9 mouse cellular contexts compared by ENCODE assay signal in the genomic region with DNA sequence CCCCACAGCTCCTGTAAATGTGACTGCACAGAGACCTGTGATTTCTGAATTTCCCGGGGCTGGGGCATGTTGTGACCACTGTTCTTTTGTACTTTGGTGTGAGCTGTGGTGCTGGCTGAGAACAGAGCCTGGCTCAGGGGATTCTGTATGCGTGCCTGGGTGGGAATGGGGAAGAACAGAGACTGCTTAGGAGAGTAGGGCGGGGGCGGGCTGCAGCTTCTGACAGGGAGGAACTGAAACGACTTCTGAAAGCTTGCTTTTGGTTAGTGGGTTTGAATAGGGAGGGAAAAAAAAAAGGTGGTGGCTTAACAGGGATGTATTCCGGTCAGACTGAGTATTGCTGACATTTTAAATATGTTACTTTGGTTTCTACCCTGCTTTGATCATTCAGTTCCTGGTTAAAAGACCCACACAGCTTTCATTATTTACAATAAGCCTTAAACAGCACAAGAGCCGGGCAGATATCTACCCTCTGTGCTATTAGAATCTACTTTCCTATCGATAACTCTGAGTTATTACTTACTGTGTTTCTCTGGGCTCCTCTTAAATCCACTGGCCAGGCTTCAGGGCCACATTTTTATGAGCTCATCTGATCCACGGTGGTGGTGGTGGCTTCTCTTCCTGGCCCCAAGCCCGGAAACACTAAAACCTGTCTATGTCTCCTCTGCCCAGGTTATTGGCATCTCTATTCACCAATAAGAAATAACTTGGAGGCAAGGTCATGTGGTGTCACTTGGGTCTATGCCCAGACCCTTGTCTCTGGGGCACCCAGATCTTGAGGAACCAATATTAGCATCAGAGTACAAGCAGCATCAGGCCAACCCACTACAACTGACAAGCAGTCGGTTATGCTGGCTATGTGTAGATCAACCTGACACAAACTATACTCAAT. TPM values are rescaled to one million over a fixed set of nuclear protein-coding genes. Genes with fewer than 3 reads are reported as not detected.
DNase-seq lines count a peak whose midpoint lies in the region; ATAC-seq and TF ChIP-seq lines count a peak whose summit lies in the region.
"Had no signal": no experiment of that assay in that cellular context is flagged by ENCODE, and none has a peak within 500 bp of the region (broad histone marks: within the 10 kb centered on the region; RNA-seq: fewer than 3 reads in every experiment).

No protein-coding gene starts in this region.

- peak in 1 of 2 experiments; percentile 56; a peak in 1 of 4 replicates for TF ChIP-seq POLR2A in MEL (IDR thresholded peaks at IDR 0.05; ENCODE audit: control insufficient read depth in 1 of 2, insufficient read depth in 1 of 2, low read depth in 1 of 2, low read length in 2 of 2, poor library complexity in 1 of 2)
- TF ChIP-seq POLR2A in heart, adult 2 months (IDR thresholded peaks at IDR 0.05; ENCODE audit: insufficient read depth, low read depth, low read length) = peak; percentile 53

- H3K36me3 ChIP-seq in intestine, embryonic 14.5 days (ENCODE audit: control insufficient read depth, insufficient read depth, low read length) = no peaks in the 10 kb centered on the region
- H3K36me3 ChIP-seq in intestine, embryonic 15.5 days = no peaks in the 10 kb centered on the region
- peaks cover 0 to 9% of the 10 kb centered on the region in 2 experiments; a peak in 2 of 4 replicates for H3K36me3 ChIP-seq in MEL (ENCODE audit: control insufficient read depth in 1 of 2, insufficient read depth in 2 of 2, low read length in 2 of 2)
- peaks cover 4% of the 10 kb centered on the region for H3K36me3 ChIP-seq in heart, adult 2 months (ENCODE audit: control insufficient read depth, insufficient read depth, low read length)
- 0 out of 2 replicates have a peak, but pooled peaks cover 10% of the 10 kb centered on the region for H3K36me3 ChIP-seq in liver, embryonic 15.5 days (replicated peaks)
- no peaks in the 10 kb centered on the region for H3K36me3 ChIP-seq in hindbrain, embryonic 12.5 days

- H3K27me3 ChIP-seq in intestine, embryonic 14.5 days (replicated peaks; ENCODE audit: control insufficient read depth, insufficient read depth, low read length) = no peaks in the 10 kb centered on the region
- H3K27me3 ChIP-seq in intestine, embryonic 15.5 days (replicated peaks) = no peaks in the 10 kb centered on the region
- no peaks in the 10 kb centered on the region for H3K27me3 ChIP-seq in MEL (ENCODE audit: control insufficient read depth in 1 of 2, insufficient read depth in 2 of 2, low read length in 2 of 2)
- H3K27me3 ChIP-seq in heart, adult 2 months (ENCODE audit: control insufficient read depth, insufficient read depth, low read length) = no peaks in the 10 kb centered on the region
- H3K27me3 ChIP-seq in liver, embryonic 15.5 days = no peaks in the 10 kb centered on the region; the same call in 1 of the 2 replicates
- no peaks in the 10 kb centered on the region for H3K27me3 ChIP-seq in hindbrain, embryonic 12.5 days

- no peak for TF ChIP-seq CTCF in MEL (IDR thresholded peaks at IDR 0.05 in 2 of 3, conservative IDR thresholded peaks at IDR 0.05 in 1 of 3; ENCODE audit: control insufficient read depth in 1 of 3, insufficient read depth in 1 of 3, low read depth in 2 of 3, low read length in 3 of 3, poor library complexity in 1 of 3, severe bottlenecking in 1 of 3)
- TF ChIP-seq CTCF in heart, adult 2 months (IDR thresholded peaks at IDR 0.05) = no peak

- ATAC-seq in intestine, embryonic 14.5 days (replicated peaks; ENCODE audit: low FRiP score, low TSS enrichment, low read depth) = no peak
- ATAC-seq in intestine, embryonic 15.5 days = no peak
- no peak for ATAC-seq in liver, embryonic 15.5 days (ENCODE audit: insufficient read depth)
- no peak for ATAC-seq in hindbrain, embryonic 12.5 days (ENCODE audit: low FRiP score)

- H3K27ac ChIP-seq in intestine, embryonic 14.5 days (ENCODE audit: low read depth) = no peak overlapping the region
- no peak overlapping the region for H3K27ac ChIP-seq in intestine, embryonic 15.5 days
- peak overlapping the region; percentile 74 for H3K27ac ChIP-seq in MEL (ENCODE audit: control insufficient read depth, low read depth, low read length)
- peak overlapping the region; percentile 51 for H3K27ac ChIP-seq in heart, adult 2 months
- H3K27ac ChIP-seq in liver, embryonic 15.5 days (replicated peaks) = peak overlapping the region; percentile 55
- no peak overlapping the region for H3K27ac ChIP-seq in hindbrain, embryonic 12.5 days

- H3K4me2 ChIP-seq in intestine, embryonic 14.5 days (ENCODE audit: low read length) = no peak overlapping the region
- no peak overlapping the region for H3K4me2 ChIP-seq in intestine, embryonic 15.5 days (replicated peaks)
- no peak overlapping the region for H3K4me2 ChIP-seq in liver, embryonic 15.5 days
- H3K4me2 ChIP-seq in hindbrain, embryonic 12.5 days (replicated peaks) = no peak overlapping the region

- peak; percentile 43 for DNase-seq in intestine, embryonic 14.5 days (ENCODE audit: low spot score)
- DNase-seq in MEL (ENCODE audit: low read depth, low spot score) = peak; percentile 96
- DNase-seq in heart, adult 2 months = peak; percentile 41 to 64
- peak; percentile 54 to 59 for DNase-seq in thymus, postnatal 36 days
- no peak for DNase-seq in cerebellum, postnatal 25 days

- H3K9me3 ChIP-seq in intestine, embryonic 14.5 days (ENCODE audit: control insufficient read depth, low read length) = no peaks in the 10 kb centered on the region
- 0 out of 2 replicates have a peak, but pooled peaks cover 3% of the 10 kb centered on the region for H3K9me3 ChIP-seq in intestine, embryonic 15.5 days
- no peaks in the 10 kb centered on the region for H3K9me3 ChIP-seq in MEL (replicated peaks; ENCODE audit: insufficient read depth, low read length)
- H3K9me3 ChIP-seq in liver, embryonic 15.5 days (replicated peaks) = no peaks in the 10 kb centered on the region
- no peaks in the 10 kb centered on the region for H3K9me3 ChIP-seq in hindbrain, embryonic 12.5 days (replicated peaks)

- no peak overlapping the region for H3K4me3 ChIP-seq in intestine, embryonic 14.5 days (ENCODE audit: low read depth, low read length)
- H3K4me3 ChIP-seq in intestine, embryonic 15.5 days (replicated peaks) = no peak overlapping the region
- peak overlapping the region; percentile 70 to 95 for H3K4me3 ChIP-seq in MEL (ENCODE audit: control insufficient read depth in 1 of 2, insufficient read depth in 1 of 2, low read depth in 2 of 2, low read length in 2 of 2)
- peak overlapping the region; percentile 15 for H3K4me3 ChIP-seq in heart, adult 2 months
- H3K4me3 ChIP-seq in liver, embryonic 15.5 days (replicated peaks) = peak overlapping the region; percentile 40
- H3K4me3 ChIP-seq in hindbrain, embryonic 12.5 days = no peak overlapping the region

- TF ChIP-seq RAD21 in MEL (IDR thresholded peaks at IDR 0.05; ENCODE audit: low read depth, low read length) = no peak

- intact Hi-C loops in heart, adult 2 months (cut with DNase I) = no loop called here

- 55% methylated on average over 11 of the region's 11 CpGs for WGBS in intestine, embryonic 14.5 days
- 53% methylated on average over 11 of the region's 11 CpGs for WGBS in intestine, embryonic 15.5 days
- WGBS in heart, adult 2 months = 23% methylated on average over 11 of the region's 11 CpGs
- WGBS in liver, embryonic 15.5 days (ENCODE audit: insufficient replicate concordance) = 28% methylated on average over 11 of the region's 11 CpGs
- 48% methylated on average over 11 of the region's 11 CpGs for WGBS in hindbrain, embryonic 12.5 days

- H3K9ac ChIP-seq in intestine, embryonic 14.5 days (ENCODE audit: low read length) = no peak overlapping the region
- H3K9ac ChIP-seq in intestine, embryonic 15.5 days = no peak overlapping the region
- H3K9ac ChIP-seq in MEL (ENCODE audit: control insufficient read depth, low read depth, low read length, poor library complexity, severe bottlenecking) = peak overlapping the region; percentile 73
- H3K9ac ChIP-seq in heart, adult 2 months (ENCODE audit: low read depth, low read length) = peak overlapping the region; percentile 39
- H3K9ac ChIP-seq in liver, embryonic 15.5 days = no peak overlapping the region
- no peak overlapping the region for H3K9ac ChIP-seq in hindbrain, embryonic 12.5 days

- H3K4me1 ChIP-seq in intestine, embryonic 14.5 days (replicated peaks; ENCODE audit: control insufficient read depth, insufficient read depth, low read length) = no peaks in the 10 kb centered on the region
- 0 out of 2 replicates have a peak, but pooled peaks cover 2% of the 10 kb centered on the region for H3K4me1 ChIP-seq in intestine, embryonic 15.5 days (replicated peaks)
- H3K4me1 ChIP-seq in MEL (ENCODE audit: control insufficient read depth in 1 of 2, insufficient read depth in 2 of 2, low read length in 2 of 2) = peaks cover 6 to 14% of the 10 kb centered on the region in 2 experiments
- H3K4me1 ChIP-seq in heart, adult 2 months (ENCODE audit: control insufficient read depth, insufficient read depth, low read length) = peaks cover 4% of the 10 kb centered on the region
- 0 out of 2 replicates have a peak, but pooled peaks cover 3% of the 10 kb centered on the region for H3K4me1 ChIP-seq in liver, embryonic 15.5 days (replicated peaks)
- no peaks in the 10 kb centered on the region for H3K4me1 ChIP-seq in hindbrain, embryonic 12.5 days

- H3K79me2 ChIP-seq in MEL (ENCODE audit: control insufficient read depth, insufficient read depth, low read length, poor library complexity) = peaks cover 3% of the 10 kb centered on the region
- no peaks in the 10 kb centered on the region for H3K79me2 ChIP-seq in heart, adult 2 months (replicated peaks; ENCODE audit: control insufficient read depth, insufficient read depth, low read length)

- TF ChIP-seq EP300 in MEL (IDR thresholded peaks at IDR 0.05; ENCODE audit: low read depth in 1 of 2, low read length in 2 of 2) = peak; percentile 37 to 49; a peak in 2 of 4 replicates
- TF ChIP-seq EP300 in heart, adult 2 months (IDR thresholded peaks at IDR 0.05; ENCODE audit: insufficient read depth, low read depth, low read length) = no peak

RNA-seq across cellular contexts. Expression of a gene that starts 2.0 kb away (rescaled TPM):
- 4.6 and 5.4 TPM in 2 replicates for polyA plus RNA-seq in intestine, embryonic 14.5 days (2014; fragmentation: Nextera tagmentation; extraction: Ambion mirVana)
- polyA plus RNA-seq in intestine, embryonic 15.5 days (2015; fragmentation: Nextera tagmentation; extraction: Ambion mirVana) = 4.7 and 7.1 TPM in 2 replicates
- 0.10 and 0.46 TPM in 2 replicates for total RNA-seq in MEL (2012; rRNA removed)
- under 1 TPM in 1 of 2 experiments, not detected in 1; 0.07 TPM for polyA plus RNA-seq in MEL (2012; ENCODE audit: insufficient read depth in 1 of 2, insufficient read length in 2 of 2, low read depth in 1 of 2, low replicate concordance in 2 of 2, missing spikeins in 1 of 2)
- 1 to 10 TPM; 3.4 to 4.3 TPM for total RNA-seq in heart, adult 2 months (2021)
- 3.8 and 4.8 TPM in 2 replicates for polyA plus RNA-seq in heart, adult 2 months (2012; rRNA removed)
- 11.6 and 11.7 TPM in 2 replicates for polyA plus RNA-seq in liver, embryonic 15.5 days (2015; fragmentation: Nextera tagmentation; extraction: Ambion mirVana)
- polyA plus RNA-seq in hindbrain, embryonic 12.5 days (2016; fragmentation: Nextera tagmentation; extraction: Ambion mirVana) = 1.7 and 2.4 TPM in 2 replicates

RNA-seq across cellular contexts. Expression of a gene that starts 46.3 kb away (rescaled TPM):
- 0.43 and 0.51 TPM in 2 replicates for polyA plus RNA-seq in intestine, embryonic 14.5 days (2014; fragmentation: Nextera tagmentation; extraction: Ambion mirVana)
- polyA plus RNA-seq in intestine, embryonic 15.5 days (2015; fragmentation: Nextera tagmentation; extraction: Ambion mirVana) = 0.45 and 0.54 TPM in 2 replicates
- total RNA-seq in MEL (2012; rRNA removed) = 9.8 and 11.9 TPM in 2 replicates
- 10 to 100 TPM; 11.6 to 47.2 TPM for polyA plus RNA-seq in MEL (2012; ENCODE audit: insufficient read depth in 1 of 2, insufficient read length in 2 of 2, low read depth in 1 of 2, low replicate concordance in 2 of 2, missing spikeins in 1 of 2)
- total RNA-seq in heart, adult 2 months (2021) = under 1 TPM; 0.47 to 0.91 TPM
- 0.51 and 0.82 TPM in 2 replicates for polyA plus RNA-seq in heart, adult 2 months (2012; rRNA removed)
- polyA plus RNA-seq in liver, embryonic 15.5 days (2015; fragmentation: Nextera tagmentation; extraction: Ambion mirVana) = 0.54 and 1.1 TPM in 2 replicates
- 0.34 and 0.53 TPM in 2 replicates for polyA plus RNA-seq in hindbrain, embryonic 12.5 days (2016; fragmentation: Nextera tagmentation; extraction: Ambion mirVana)

RNA-seq across cellular contexts. Expression of a gene that starts 49.8 kb away (rescaled TPM):
- polyA plus RNA-seq in intestine, embryonic 14.5 days (2014; fragmentation: Nextera tagmentation; extraction: Ambion mirVana) = not detected in 2 replicates
- 0.49 and 0.66 TPM in 2 replicates for polyA plus RNA-seq in intestine, embryonic 15.5 days (2015; fragmentation: Nextera tagmentation; extraction: Ambion mirVana)
- not detected in 2 replicates for total RNA-seq in MEL (2012; rRNA removed)
- polyA plus RNA-seq in MEL (2012; ENCODE audit: insufficient read depth in 1 of 2, insufficient read length in 2 of 2, low read depth in 1 of 2, low replicate concordance in 2 of 2, missing spikeins in 1 of 2) = not detected
- total RNA-seq in heart, adult 2 months (2021) = under 1 TPM in 1 of 2 experiments, not detected in 1; 0.32 TPM
- polyA plus RNA-seq in heart, adult 2 months (2012; rRNA removed) = 0.50 and 0.84 TPM in 2 replicates
- 1.5 and 1.6 TPM in 2 replicates for polyA plus RNA-seq in liver, embryonic 15.5 days (2015; fragmentation: Nextera tagmentation; extraction: Ambion mirVana)
- not detected in 2 replicates for polyA plus RNA-seq in hindbrain, embryonic 12.5 days (2016; fragmentation: Nextera tagmentation; extraction: Ambion mirVana)
- polyA plus RNA-seq: neural tube, embryonic 14.5 days had no signal

Comparison
In these comparisons a context has a peak if more than half of its experiments do, and no peak if none do; other contexts are left out.
1. DNase-seq: peak in intestine, embryonic 14.5 days (single experiment), MEL (single experiment), heart, adult 2 months (2 of 2) and thymus, postnatal 36 days (2 of 2); none in cerebellum, postnatal 25 days (0 of 2).
2. H3K27ac ChIP-seq: peak in MEL (single experiment), heart, adult 2 months (single experiment) and liver, embryonic 15.5 days (single experiment); none in intestine, embryonic 14.5 days (single experiment), intestine, embryonic 15.5 days (single experiment) and hindbrain, embryonic 12.5 days (single experiment).
3. H3K4me3 ChIP-seq: peak in MEL (2 of 2), heart, adult 2 months (single experiment) and liver, embryonic 15.5 days (single experiment); none in intestine, embryonic 14.5 days (single experiment), intestine, embryonic 15.5 days (single experiment) and hindbrain, embryonic 12.5 days (single experiment).
4. H3K9ac ChIP-seq: peak in MEL (single experiment) and heart, adult 2 months (single experiment); none in intestine, embryonic 14.5 days (single experiment), intestine, embryonic 15.5 days (single experiment), liver, embryonic 15.5 days (single experiment) and hindbrain, embryonic 12.5 days (single experiment).